Mouse (Mus musculus) cortical plate, adult 2 months (tissue): ENCODE results near the gene Dll4.

Source experiments
- CTCF ChIP-seq: fragments of 200-500 bp; IDR thresholded peaks from 2 replicates; pipeline ENCODE4 v1.5.1; 2011; ENCODE audit warnings: mild to moderate bottlenecking, control low read depth, low read length; ENCODE audit not compliant: insufficient read depth; ENCODE audit errors: extremely low read depth
- POLR2A ChIP-seq: fragments of 200-500 bp; IDR thresholded peaks from 2 replicates; pipeline ENCODE4 v1.6.1; 2011; ENCODE audit warnings: mild to moderate bottlenecking, low read length, control low read depth; ENCODE audit not compliant: insufficient read depth; ENCODE audit errors: extremely low read depth

DNA sequence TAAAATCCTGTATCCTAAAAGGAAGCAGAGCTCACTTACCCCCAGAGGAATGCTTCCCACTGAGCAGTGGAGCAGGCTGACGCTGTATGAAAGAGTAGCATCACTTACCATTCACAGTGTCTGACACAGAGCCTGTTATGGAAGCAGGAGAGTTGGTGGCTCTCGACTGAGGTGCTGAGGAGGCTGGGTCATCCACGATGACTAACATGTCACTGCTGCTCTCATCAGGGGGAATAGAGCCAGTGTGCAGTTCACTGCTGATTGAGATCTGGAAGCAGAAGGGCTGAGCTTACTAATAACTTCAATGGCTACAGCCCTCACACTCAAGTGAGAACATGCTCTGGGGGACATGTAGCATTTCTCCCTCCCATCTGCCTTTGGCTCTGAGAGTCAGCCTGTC lies 53.9 kb downstream of the Dll4 start:
- TF ChIP-seq CTCF (no peak), POLR2A (no peak)
